Mouse (Mus musculus) hindbrain, embryonic 12.5 days (tissue): ENCODE data around the gene Mob3a. TPM values are rescaled to one million over a fixed set of nuclear protein-coding genes. Genes with fewer than 3 reads are reported as not detected.

Experiments used
- ATAC-seq: fragments of 200-750 bp; cut with Nextera tagmentation; 2 replicates; pipeline ENCODE4 v1.8.0; 2017; ENCODE audit warnings: moderate TSS enrichment; ENCODE audit not compliant: low FRiP score
- H3K27ac ChIP-seq: fragments of 300-500 bp; sonication (generic); 2 replicates; pipeline ENCODE4 v1.5.1; 2016; ENCODE audit warnings: mild to moderate bottlenecking
- H3K27me3 ChIP-seq: fragments of 300-500 bp; sonication (generic); 2 replicates; pipeline ENCODE4 v1.6.1; 2016; ENCODE audit warnings: mild to moderate bottlenecking
- H3K36me3 ChIP-seq: fragments of 300-500 bp; sonication (generic); 2 replicates; pipeline ENCODE4 v1.6.1; 2016; ENCODE audit warnings: mild to moderate bottlenecking
- H3K4me1 ChIP-seq: fragments of 300-500 bp; sonication (generic); 2 replicates; pipeline ENCODE4 v1.6.1; 2016
- H3K4me2 ChIP-seq: fragments of 300-500 bp; sonication (generic); replicated peaks from 2 replicates; pipeline ENCODE4 v1.6.1; 2016; ENCODE audit warnings: mild to moderate bottlenecking
- H3K4me3 ChIP-seq: fragments of 300-500 bp; sonication (generic); 2 replicates; pipeline ENCODE4 v1.5.1; 2016; ENCODE audit warnings: mild to moderate bottlenecking
- H3K9ac ChIP-seq: fragments of 300-500 bp; sonication (generic); 2 replicates; pipeline ENCODE4 v1.6.1; 2016; ENCODE audit warnings: mild to moderate bottlenecking, moderate library complexity
- H3K9me3 ChIP-seq: fragments of 300-500 bp; sonication (generic); replicated peaks from 2 replicates; pipeline ENCODE4 v1.6.1; 2016; ENCODE audit warnings: mild to moderate bottlenecking
- WGBS: fragments of 180-500 bp; shearing (Covaris S2); methylation state at CpG from one replicate; pipeline ENCODE4 v1.1.7; 2016; 5-methylcytosine and 5-hydroxymethylcytosine counted together
- polyA plus RNA-seq: library from polyadenylated mRNA; unstranded; fragments of >200 nt; fragmentation: Nextera tagmentation; extraction: Ambion mirVana; gene quantifications from 2 replicates; pipeline ENCODE4 v1.2.1, GENCODE M21; 2016

Mob3a gene
- polyA plus RNA-seq, 1 experiment from 2014 or later, result 56.5 TPM

DNA sequence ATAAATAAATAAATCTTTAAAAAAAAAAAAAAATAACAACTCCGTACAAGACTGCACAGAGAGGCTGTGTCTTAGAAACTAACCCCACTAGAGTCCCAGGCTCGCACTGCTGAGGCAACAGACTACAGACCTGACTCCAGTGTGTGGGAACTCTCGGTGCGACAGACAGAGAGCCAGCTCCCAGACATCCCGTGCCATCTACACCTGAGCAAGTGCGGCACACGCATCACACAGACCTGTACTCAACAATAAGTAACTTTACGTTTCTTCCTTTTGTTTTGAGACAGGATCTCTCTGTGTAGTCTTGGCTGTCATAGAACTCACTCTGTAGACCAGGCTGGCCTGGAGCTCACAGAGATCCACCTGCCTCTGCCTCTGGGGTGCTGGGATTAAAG is 4.4 kb downstream of the Mob3a start:
- Histone ChIP-seq H3K9ac (no peak overlapping the region), H3K27ac (no peak overlapping the region), H3K9me3 (no peaks in the 10 kb centered on the region), H3K27me3 (no peaks in the 10 kb centered on the region), H3K4me1 (peaks cover 17% of the 10 kb centered on the region), H3K36me3 (0 out of 2 replicates have a peak, but pooled peaks cover 7% of the 10 kb centered on the region), H3K4me2 (no peak overlapping the region), H3K4me3 (no peak overlapping the region)
- no peak for ATAC-seq
- WGBS, result 92% methylated on average over 8 of the region's 8 CpGs

DNA sequence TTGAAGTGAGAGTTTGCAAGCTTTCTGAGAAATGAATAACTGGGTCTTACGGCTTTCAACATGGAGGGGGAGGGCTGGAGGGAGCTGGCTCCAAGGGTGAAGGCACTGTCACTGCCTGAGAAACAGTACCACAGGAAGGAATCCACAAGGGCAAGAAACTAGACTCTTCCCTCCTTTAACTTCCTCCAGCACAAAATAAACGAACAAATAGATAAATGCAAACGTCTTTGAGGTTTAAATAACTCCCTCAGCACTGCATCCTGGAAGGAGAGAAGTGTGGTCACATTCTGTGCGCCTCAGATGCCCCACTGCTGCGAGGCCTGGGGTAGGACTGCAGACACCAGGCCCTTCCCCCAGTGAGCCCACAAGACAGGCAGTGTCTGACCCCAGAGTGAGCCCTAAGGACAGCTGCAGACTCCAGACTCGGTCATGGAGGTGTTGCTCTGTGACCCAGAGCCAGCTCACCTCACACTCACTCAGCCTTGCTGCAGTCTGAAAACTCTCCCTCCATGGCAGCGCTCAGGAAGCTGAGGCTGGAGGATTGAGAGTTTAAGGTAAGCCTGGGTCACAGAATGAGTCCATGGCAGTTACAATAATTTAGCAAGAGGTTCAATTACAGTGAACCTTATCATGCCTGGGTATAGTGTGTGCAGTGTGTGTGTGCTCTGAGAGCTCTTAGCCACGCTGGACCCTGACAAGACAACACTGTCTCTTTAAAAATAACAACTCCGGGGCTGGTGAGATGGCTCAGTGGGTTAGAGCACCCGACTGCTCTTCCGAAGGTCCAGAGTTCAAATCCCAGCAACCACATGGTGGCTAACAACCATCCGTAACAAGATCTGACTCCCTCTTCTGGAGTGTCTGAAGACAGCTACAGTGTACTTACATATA is 5.0 kb downstream of the Mob3a start:
- Histone ChIP-seq H3K27ac (peak overlapping the region; percentile 40; the same call in 1 of the 2 replicates), H3K4me1 (peaks cover 17% of the 10 kb centered on the region), H3K27me3 (no peaks in the 10 kb centered on the region), H3K9ac (no peak overlapping the region), H3K9me3 (no peaks in the 10 kb centered on the region), H3K4me3 (no peak overlapping the region), H3K36me3 (0 out of 2 replicates have a peak, but pooled peaks cover 7% of the 10 kb centered on the region), H3K4me2 (no peak overlapping the region)
- ATAC-seq, result no peak
- WGBS, result 73% methylated on average over 12 of the region's 12 CpGs

DNA sequence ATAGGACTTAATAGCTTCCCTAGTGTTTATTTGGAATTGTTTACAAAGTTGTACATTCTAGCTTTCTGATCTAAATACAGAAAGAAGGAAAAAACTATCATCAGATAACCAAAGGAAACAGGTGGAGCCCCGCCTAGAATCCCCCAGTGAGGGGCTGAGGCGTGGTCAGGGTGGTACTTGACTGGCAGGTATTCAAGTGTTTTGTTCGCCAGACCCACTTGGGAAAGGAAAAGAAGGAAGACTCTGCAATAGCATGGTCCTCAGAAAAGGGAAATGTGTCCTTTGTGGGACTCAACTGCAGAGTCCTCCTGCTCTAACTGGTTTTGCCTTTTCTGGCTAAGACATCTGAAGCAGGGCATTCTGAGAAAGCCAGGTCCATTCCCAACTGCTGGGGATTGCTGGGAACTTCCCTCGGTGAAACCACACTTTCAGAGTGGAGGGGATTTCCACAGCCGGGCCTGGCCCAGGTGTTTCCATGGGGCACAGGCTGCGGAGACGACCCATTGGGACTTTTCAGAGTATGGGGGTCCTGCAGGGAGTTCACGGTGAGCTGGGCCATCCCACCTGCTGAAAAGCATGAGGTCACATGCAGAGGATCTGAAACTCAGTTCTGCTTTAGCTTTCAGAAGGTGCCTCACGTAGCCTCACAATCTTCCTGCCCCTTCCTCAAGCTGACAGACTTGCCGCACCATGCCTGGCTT is 5.8 kb downstream of the Mob3a start:
- Histone ChIP-seq H3K9ac (no peak overlapping the region), H3K27me3 (no peaks in the 10 kb centered on the region), H3K27ac (peak overlapping the region; percentile 40; the same call in 1 of the 2 replicates), H3K4me3 (no peak overlapping the region), H3K4me1 (peaks cover 13% of the 10 kb centered on the region), H3K9me3 (no peaks in the 10 kb centered on the region), H3K4me2 (no peak overlapping the region), H3K36me3 (peaks cover 9% of the 10 kb centered on the region)
- 72% methylated on average over 10 of the region's 10 CpGs for WGBS
- no peak for ATAC-seq

DNA sequence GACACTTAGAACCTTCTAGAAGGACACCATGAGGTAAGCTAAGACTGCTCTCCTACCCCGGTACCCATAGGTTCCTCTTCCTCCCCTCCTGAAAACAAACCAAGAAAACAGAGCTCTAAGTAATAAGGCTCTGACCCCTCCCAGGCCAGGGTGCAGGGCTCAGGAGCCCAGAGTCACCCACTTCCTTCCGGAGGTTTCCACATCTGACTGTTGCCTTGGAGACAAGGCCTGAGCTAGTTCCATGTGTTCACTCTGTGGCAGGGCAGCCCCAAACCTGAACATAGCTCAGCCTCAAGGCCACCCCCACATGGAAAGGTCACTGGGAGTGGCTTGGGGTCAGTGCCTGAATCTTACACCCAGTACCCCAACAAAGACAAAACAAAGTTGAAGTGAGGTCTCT is 6.6 kb downstream of the Mob3a start:
- Histone ChIP-seq H3K9me3 (no peaks in the 10 kb centered on the region), H3K36me3 (peaks cover 17% of the 10 kb centered on the region), H3K27me3 (no peaks in the 10 kb centered on the region), H3K4me2 (no peak overlapping the region), H3K4me1 (peaks cover 5% of the 10 kb centered on the region), H3K9ac (no peak overlapping the region), H3K27ac (no peak overlapping the region), H3K4me3 (no peak overlapping the region)
- WGBS, result 83% methylated on average over 2 of the region's 2 CpGs
- ATAC-seq, result no peak

DNA sequence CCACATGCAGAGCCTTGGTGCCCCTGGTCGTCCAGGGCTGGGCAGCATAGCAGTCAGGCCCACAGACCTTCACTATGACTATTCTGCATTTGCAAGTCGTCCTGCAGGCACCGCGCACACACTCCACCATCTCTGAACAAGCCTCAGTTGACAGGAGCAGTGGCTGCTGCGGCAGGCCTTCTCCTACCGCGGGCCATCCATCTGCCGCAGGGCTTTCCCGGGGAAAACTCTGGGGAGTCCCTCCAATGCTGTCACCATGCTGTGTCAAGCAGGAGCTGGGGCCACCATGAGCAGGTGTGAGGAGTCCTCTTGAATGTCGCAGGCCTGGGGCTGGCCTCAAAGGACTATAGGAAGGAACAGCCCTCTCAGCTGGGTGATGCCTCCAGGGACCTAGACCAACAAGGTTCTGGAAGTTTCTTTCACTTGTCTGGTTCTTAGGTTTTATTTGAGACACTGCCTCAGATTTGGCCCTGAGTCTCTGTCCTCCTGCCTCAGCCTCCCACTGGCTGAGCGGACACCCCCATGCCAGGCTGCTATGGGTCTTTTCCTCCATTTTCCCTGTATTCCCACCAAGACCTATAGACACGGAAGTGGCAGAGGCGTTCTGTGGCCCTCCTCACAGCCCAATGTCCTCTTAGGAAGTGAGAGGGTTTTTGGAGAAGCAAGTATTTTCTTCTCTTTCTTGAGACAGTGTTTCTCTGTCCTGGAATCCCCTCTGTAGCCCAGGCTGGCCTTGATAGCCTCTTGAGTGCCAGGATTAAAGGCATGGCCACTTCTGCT is 7.4 kb downstream of the Mob3a start:
- Histone ChIP-seq H3K9me3 (no peaks in the 10 kb centered on the region), H3K4me3 (no peak overlapping the region), H3K27ac (no peak overlapping the region), H3K4me1 (no peaks in the 10 kb centered on the region), H3K9ac (no peak overlapping the region), H3K27me3 (no peaks in the 10 kb centered on the region), H3K4me2 (no peak overlapping the region), H3K36me3 (peaks cover 25% of the 10 kb centered on the region)
- 87% methylated on average over 13 of the region's 13 CpGs for WGBS
- ATAC-seq, result no peak

DNA sequence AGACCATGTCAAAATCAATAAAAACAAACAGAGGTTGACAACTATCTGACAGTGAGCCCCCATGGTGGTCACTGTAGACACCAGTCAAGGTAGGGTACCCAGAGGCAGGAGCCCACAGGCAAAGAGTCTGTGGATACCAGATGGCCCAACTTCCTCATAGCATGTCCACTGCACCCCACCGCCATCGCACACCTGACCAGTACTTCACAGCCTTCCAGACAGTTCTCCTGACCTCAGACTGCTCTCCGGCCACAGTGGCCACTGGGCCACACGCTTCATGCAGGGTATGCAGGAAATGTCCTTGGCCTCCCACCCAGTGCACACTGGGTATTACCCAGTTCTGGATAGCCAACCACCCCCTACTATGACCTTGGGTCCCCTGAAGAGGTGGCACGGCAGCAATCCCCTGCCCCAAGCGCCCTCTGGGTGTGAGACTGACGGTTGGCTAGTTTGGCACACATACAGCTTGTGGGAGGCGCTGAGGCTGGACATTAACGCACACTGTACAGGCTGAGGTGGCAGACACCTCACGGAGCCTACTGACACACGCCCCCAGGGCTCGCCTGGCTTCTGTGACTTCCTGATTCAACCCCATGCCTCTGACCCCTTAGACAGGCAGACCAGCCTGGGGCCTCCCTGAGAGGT is 8.3 kb downstream of the Mob3a start:
- H3K4me1 ChIP-seq, result no peaks in the 10 kb centered on the region
- H3K27ac ChIP-seq, result no peak overlapping the region
- WGBS, result 92% methylated on average over 12 of the region's 12 CpGs
- H3K27me3 ChIP-seq, result no peaks in the 10 kb centered on the region
- H3K9me3 ChIP-seq, result no peaks in the 10 kb centered on the region
- ATAC-seq, result no peak
- no peak overlapping the region for H3K9ac ChIP-seq
- no peak overlapping the region for H3K4me2 ChIP-seq
- no peak overlapping the region for H3K4me3 ChIP-seq
- peaks cover 33% of the 10 kb centered on the region for H3K36me3 ChIP-seq

DNA sequence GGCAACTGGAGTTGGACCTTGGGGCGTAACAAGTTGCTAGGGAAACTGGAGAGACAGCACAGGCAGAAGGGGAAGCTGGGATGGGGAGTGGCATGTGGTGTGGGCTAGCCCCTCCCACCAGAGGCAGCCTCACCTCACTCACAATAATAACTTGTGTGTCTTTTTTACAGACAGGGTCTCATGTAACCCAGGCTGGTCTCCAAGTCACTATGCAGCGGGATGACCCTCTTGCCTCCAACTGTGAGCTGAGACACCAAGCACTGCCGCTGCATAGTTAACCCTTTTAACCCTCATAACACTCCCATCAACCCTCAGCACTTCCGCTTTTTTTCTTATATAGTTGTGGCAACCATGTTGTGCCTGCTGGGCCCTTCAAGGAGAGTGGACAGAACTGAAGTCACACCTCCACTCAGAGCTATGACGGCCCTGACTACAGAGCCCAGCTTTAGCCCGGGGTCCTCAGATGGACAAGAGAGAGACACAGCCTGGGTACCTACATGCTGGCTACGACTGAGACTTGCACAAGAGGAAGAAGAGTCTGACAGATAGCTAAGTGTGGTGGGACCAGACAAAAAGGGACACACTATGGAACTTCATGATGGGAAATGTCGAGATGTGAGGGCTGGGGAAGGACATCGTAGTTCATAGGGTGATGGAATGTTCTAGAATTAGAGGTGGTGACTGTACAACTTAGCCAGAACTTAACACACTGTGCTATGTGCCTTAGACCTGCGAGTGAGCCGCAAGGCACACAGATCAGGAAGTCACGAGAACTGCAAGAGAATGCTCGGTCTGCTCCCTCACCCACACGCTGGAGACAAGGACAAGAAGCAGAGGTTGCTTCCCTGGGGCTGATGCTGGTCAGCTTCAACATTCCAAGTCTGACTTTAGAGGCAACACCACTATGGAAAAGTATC is 9.3 kb downstream of the Mob3a start:
- Histone ChIP-seq H3K27me3 (no peaks in the 10 kb centered on the region), H3K4me2 (no peak overlapping the region), H3K4me3 (no peak overlapping the region), H3K9ac (no peak overlapping the region), H3K9me3 (no peaks in the 10 kb centered on the region), H3K27ac (no peak overlapping the region), H3K36me3 (peaks cover 34% of the 10 kb centered on the region), H3K4me1 (no peaks in the 10 kb centered on the region)
- 85% methylated on average over 14 of the region's 14 CpGs for WGBS
- ATAC-seq, result no peak

DNA sequence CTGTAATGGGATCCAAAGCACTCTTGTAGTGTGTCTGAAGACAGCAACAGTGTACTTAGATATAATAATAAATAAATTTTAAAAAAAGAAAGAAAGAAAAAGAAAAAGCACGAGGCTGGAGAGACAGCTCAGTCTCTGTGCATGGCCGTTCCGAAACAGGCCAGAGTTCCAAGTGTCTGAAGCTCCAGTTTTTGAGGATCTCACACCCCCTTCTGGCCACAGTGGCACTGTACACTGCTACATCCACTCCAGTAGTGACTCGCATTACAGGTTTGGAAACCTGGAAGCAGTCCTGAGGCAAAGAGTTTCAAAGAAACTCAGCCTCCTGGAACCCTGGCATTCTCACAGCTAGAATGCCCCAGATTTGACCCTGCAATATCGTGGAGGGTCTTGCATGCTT is 13.9 kb downstream of the Mob3a start:
- Histone ChIP-seq H3K27me3 (no peaks in the 10 kb centered on the region), H3K9me3 (no peaks in the 10 kb centered on the region), H3K9ac (no peak overlapping the region), H3K36me3 (peaks cover 65% of the 10 kb centered on the region), H3K4me3 (no peak overlapping the region), H3K27ac (no peak overlapping the region), H3K4me2 (no peak overlapping the region), H3K4me1 (no peaks in the 10 kb centered on the region)
- ATAC-seq, result no peak
- WGBS, result 41% methylated on average over 5 of the region's 5 CpGs

DNA sequence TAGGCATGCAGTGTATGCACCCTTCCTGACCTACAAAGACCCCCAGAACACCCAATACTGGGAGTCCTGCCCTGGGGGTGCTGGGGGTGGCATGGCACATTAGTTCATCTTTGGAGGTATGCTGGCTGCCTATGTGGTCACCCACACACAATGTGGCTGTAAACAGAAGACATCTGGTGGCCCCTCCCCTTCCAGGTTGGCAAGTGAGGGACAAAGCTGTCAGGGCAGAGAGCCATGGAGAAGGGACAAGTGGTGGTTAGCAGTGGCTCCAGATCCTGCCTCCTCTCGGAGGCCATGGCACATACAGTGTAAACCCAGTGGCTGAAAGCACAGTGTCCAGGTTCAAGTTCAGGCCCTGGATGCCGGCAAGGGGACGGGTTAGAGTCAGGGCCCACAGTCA is 15.2 kb downstream of the Mob3a start:
- no peak overlapping the region for H3K4me2 ChIP-seq
- WGBS, result 91% methylated on average over 3 of the region's 3 CpGs
- H3K36me3 ChIP-seq, result peaks cover 65% of the 10 kb centered on the region
- no peaks in the 10 kb centered on the region for H3K9me3 ChIP-seq
- H3K27me3 ChIP-seq, result no peaks in the 10 kb centered on the region
- no peaks in the 10 kb centered on the region for H3K4me1 ChIP-seq
- no peak for ATAC-seq
- no peak overlapping the region for H3K4me3 ChIP-seq
- no peak overlapping the region for H3K9ac ChIP-seq
- no peak overlapping the region for H3K27ac ChIP-seq

DNA sequence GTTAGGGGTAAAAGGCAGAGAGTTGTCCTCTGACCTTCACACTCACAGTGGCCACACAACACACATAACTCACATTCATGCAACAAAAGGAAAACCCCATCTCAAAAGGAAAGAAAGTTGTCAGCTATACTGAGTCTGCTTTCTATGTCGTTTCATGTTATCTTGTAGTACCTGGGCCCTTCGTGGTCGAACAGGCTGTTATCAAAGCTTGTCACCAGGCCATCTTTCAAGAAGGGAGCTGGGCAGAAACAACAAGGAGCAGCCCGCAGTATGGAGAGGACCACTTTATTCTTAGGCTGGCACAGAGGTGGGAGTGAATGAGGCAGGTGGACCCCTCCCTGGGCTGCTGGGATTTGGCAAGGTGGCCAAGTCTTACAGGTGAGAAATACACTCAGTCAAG is 16.8 kb downstream of the Mob3a start:
- Histone ChIP-seq H3K4me1 (no peaks in the 10 kb centered on the region), H3K27ac (no peak overlapping the region), H3K4me3 (no peak overlapping the region), H3K9ac (no peak overlapping the region; the same call in 1 of the 2 replicates), H3K4me2 (no peak overlapping the region), H3K27me3 (no peaks in the 10 kb centered on the region), H3K9me3 (no peaks in the 10 kb centered on the region), H3K36me3 (peaks cover 53% of the 10 kb centered on the region)
- 90% methylated on average over 4 of the region's 4 CpGs for WGBS
- ATAC-seq, result no peak

DNA sequence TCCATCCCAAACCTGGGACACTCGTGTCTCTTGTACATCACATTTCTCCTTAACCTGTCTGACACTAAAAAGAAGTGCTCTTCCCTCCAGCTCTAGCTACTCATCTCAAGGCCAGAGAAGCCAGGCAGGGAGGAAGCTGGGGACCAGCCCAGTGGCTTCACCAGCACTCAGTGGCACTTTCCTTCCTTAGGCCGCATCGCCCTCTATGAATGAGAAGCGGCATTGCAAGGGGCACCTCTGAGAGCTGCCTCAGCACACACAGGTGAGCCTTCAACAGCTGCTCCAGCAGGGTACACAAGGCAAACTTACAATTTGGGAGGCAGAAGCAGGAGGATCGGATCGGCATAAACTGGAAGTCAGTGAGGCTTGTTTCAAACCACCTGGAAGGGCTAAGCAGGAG is 17.6 kb downstream of the Mob3a start:
- H3K27me3 ChIP-seq, result no peaks in the 10 kb centered on the region
- no peak overlapping the region for H3K4me2 ChIP-seq
- peaks cover 46% of the 10 kb centered on the region for H3K36me3 ChIP-seq
- H3K9ac ChIP-seq, result no peak overlapping the region
- 59% methylated on average over 6 of the region's 6 CpGs for WGBS
- no peak overlapping the region for H3K4me3 ChIP-seq
- H3K9me3 ChIP-seq, result no peaks in the 10 kb centered on the region
- no peak overlapping the region for H3K27ac ChIP-seq
- peaks cover 7% of the 10 kb centered on the region for H3K4me1 ChIP-seq
- ATAC-seq, result no peak
